Mouse (Mus musculus) lung, postnatal 0 days (tissue): ENCODE results near the gene Nup214. TPM values are rescaled to one million over a fixed set of nuclear protein-coding genes. Genes with fewer than 3 reads are reported as not detected.
"Not testable (repeated sequence)": the region's sequence is repeated elsewhere in the genome, so short reads cannot be mapped to it uniquely, and the experiment has no call there.

Experiments used
- ATAC-seq: fragments of 200-750 bp; cut with Nextera tagmentation; 2 replicates; pipeline ENCODE4 v1.8.0; 2017; ENCODE audit warnings: moderate library complexity
- DNase-seq: peaks from one replicate; pipeline ENCODE4 v3.0.0-alpha.2; 2016; ENCODE audit warnings: low spot score
- H3K27ac ChIP-seq: fragments of 300-500 bp; sonication (generic); 2 replicates; pipeline ENCODE4 v1.5.1; 2014; ENCODE audit warnings: antibody characterized with exemption, mild to moderate bottlenecking, low read length, mixed read lengths
- H3K27me3 ChIP-seq: fragments of 300-500 bp; sonication (generic); replicated peaks from 2 replicates; pipeline ENCODE4 v1.6.1; 2014; ENCODE audit warnings: low read length, mixed read lengths; ENCODE audit not compliant: insufficient read depth
- H3K36me3 ChIP-seq: fragments of 300-500 bp; sonication (generic); 2 replicates; pipeline ENCODE4 v1.6.1; 2014; ENCODE audit warnings: low read length, mixed read lengths; ENCODE audit not compliant: insufficient read depth
- H3K4me1 ChIP-seq: fragments of 300-500 bp; sonication (generic); 2 replicates; pipeline ENCODE4 v1.6.1; 2014; ENCODE audit warnings: antibody characterized with exemption, low read depth, low read length, mixed read lengths; ENCODE audit not compliant: insufficient read depth
- H3K4me2 ChIP-seq: fragments of 300-500 bp; sonication (generic); replicated peaks from 2 replicates; pipeline ENCODE4 v1.6.1; 2014; ENCODE audit warnings: low read depth, mild to moderate bottlenecking, low read length, moderate library complexity, mixed read lengths
- H3K4me3 ChIP-seq: fragments of 300-500 bp; sonication (generic); 2 replicates; pipeline ENCODE4 v1.5.1; 2014; ENCODE audit warnings: low read depth, low read length
- H3K9ac ChIP-seq: fragments of 300-500 bp; sonication (generic); replicated peaks from 2 replicates; pipeline ENCODE4 v1.6.1; 2014; ENCODE audit warnings: low read depth, mild to moderate bottlenecking
- H3K9me3 ChIP-seq: fragments of 300-500 bp; sonication (generic); 2 replicates; pipeline ENCODE4 v1.6.1; 2016; ENCODE audit warnings: low read length, mixed read lengths
- CTCF ChIP-seq: IDR thresholded peaks from 2 replicates; pipeline ENCODE4 v1.5.1; 2016; ENCODE audit warnings: antibody characterized with exemption, mild to moderate bottlenecking
- EP300 ChIP-seq: IDR thresholded peaks from 2 replicates; pipeline ENCODE4 v1.6.1; 2016; ENCODE audit warnings: antibody characterized with exemption, mild to moderate bottlenecking, control low read depth
- WGBS: fragments of 180-500 bp; shearing (Covaris S2); extraction: QIAGEN DNeasy Blood & Tissue Kit; methylation state at CpG from one replicate; pipeline ENCODE4 v1.1.7; 2014; 5-methylcytosine and 5-hydroxymethylcytosine counted together
- polyA plus RNA-seq: library from polyadenylated mRNA; unstranded; fragments of >200 nt; fragmentation: Nextera tagmentation; extraction: Ambion mirVana; gene quantifications from 2 replicates; pipeline ENCODE4 v1.2.1, GENCODE M21; 2015

The Nup214 gene
- polyA plus RNA-seq, 1 experiment from 2014 or later, result 57.1 TPM

DNA sequence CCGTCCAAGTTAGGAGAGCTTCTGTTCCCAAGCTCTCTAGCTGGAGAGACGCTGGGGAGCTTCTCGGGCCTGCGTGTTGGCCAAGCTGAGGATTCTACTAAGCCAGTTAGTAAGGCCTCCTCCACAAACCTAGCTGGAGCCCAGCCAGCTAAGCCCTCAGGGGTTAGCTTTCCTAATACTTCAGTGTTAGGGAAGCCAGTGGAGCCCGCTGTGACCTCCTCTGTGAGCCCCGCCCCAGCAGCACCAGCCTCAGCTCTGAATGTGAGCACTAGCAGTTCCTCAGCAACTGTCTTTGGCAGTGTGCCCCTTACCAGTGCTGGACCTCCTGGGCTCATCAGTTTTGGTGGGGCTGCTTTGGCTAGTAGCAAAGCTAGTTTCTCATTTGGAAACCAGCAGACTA, 59.2 kb downstream of the Nup214 start:
- Histone ChIP-seq H3K27me3 (no peaks in the 10 kb centered on the region), H3K9me3 (no peaks in the 10 kb centered on the region), H3K27ac (no peak overlapping the region), H3K9ac (no peak overlapping the region), H3K4me3 (no peak overlapping the region), H3K4me1 (no peaks in the 10 kb centered on the region), H3K36me3 (peaks cover 15% of the 10 kb centered on the region; the same call in 1 of the 2 replicates), H3K4me2 (no peak overlapping the region)
- TF ChIP-seq EP300 (no peak), CTCF (no peak)
- WGBS, result 91% methylated on average over 6 of the region's 6 CpGs
- no peak for DNase-seq
- ATAC-seq, result no peak

DNA sequence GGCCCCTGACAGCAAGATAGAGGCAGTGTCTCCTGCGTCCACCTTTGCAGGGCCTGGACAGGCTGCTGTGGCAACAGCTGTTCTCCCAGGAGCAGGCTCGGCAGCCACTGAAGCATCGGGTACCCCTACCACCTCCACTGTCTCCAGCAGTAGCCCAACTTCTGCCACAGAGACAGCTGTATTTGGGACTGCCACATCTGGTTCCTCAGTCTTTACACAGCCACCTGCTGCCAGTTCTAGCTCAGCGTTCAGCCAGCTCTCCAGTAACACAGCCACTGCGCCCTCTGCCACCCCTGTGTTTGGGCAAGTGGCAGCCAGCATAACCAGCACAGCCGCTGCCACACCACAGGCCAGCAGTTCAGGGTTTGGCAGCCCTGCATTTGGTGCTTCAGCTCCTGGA, 60.0 kb downstream of the Nup214 start:
- Histone ChIP-seq H3K9me3 (no peaks in the 10 kb centered on the region), H3K36me3 (peaks cover 15% of the 10 kb centered on the region; the same call in 1 of the 2 replicates), H3K27ac (no peak overlapping the region), H3K4me3 (no peak overlapping the region), H3K9ac (no peak overlapping the region), H3K27me3 (no peaks in the 10 kb centered on the region), H3K4me2 (no peak overlapping the region), H3K4me1 (no peaks in the 10 kb centered on the region)
- no peak for DNase-seq
- ATAC-seq, result no peak
- 94% methylated on average over 6 of the region's 6 CpGs for WGBS
- TF ChIP-seq CTCF (no peak), EP300 (no peak)

DNA sequence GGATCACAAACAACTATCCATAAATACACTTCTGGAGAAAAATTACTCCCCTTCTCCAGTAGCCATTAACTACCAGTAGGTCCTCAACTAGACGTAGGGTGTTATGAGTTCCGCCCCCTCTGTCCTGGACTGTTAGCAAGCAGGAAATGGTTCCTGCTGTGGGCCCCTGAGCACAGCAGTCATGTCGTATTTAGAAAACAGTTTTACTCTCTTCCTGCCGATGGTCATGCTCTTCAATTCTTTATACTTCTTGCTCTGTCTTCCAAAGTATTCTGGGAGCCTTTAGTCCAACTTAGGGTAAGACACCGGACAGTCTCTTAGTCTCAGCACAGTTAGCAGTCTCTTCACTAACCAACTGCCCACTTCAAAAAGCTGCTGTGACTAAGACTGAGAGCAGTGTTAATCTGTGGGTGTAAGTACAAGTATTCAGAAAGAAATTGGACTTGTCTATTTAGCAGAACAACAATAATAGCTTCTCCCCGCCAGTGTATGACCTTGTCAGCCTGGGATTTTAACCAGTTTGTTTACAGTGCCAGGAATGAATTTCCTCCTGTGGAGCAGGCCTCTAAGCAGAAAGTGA, 63.1 kb downstream of the Nup214 start:
- 56% methylated on average over 6 of the region's 6 CpGs for WGBS
- TF ChIP-seq EP300 (no peak), CTCF (no peak)

DNA sequence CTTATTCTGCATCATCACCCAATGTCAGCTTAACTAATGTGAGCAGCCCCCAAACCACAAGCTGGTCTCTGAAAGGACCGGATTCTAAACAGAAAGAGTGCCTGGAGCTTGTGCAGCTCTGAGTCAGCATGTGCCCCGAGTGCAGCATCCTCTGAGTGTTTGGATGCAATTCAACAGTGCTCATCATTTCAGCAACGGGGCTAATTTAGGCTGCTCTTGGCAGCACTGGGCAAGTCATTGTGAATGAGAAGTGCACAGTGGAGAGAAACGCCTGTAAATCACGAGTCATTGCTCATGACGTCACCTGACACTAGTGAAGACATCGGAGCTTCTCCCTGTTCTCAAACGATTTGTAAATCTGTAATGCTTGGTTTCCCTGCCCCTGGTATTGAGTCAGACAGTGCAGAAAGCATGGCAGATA, 64.4 kb downstream of the Nup214 start:
- no peak for DNase-seq
- no peak for ATAC-seq
- H3K27ac ChIP-seq, result no peak overlapping the region
- no peak overlapping the region for H3K4me2 ChIP-seq
- H3K36me3 ChIP-seq, result peaks cover 18% of the 10 kb centered on the region
- H3K27me3 ChIP-seq, result no peaks in the 10 kb centered on the region
- 79% methylated on average over 8 of the region's 8 CpGs for WGBS
- TF ChIP-seq CTCF (no peak), EP300 (no peak)
- H3K9ac ChIP-seq, result no peak overlapping the region
- H3K4me1 ChIP-seq, result no peaks in the 10 kb centered on the region
- no peaks in the 10 kb centered on the region for H3K9me3 ChIP-seq
- no peak overlapping the region for H3K4me3 ChIP-seq

More for the DNA sequence above, 63.1 kb downstream of the Nup214 start:
- ATAC-seq (no peak), DNase-seq (no peak)
- Histone ChIP-seq H3K36me3 (peaks cover 22% of the 10 kb centered on the region), H3K9ac (0 out of 2 replicates have a peak overlapping the region, but pooled peaks have one; percentile 2), H3K27ac (peak overlapping the region; percentile 45), H3K9me3 (no peaks in the 10 kb centered on the region), H3K4me1 (no peaks in the 10 kb centered on the region), H3K4me2 (no peak overlapping the region), H3K27me3 (no peaks in the 10 kb centered on the region), H3K4me3 (no peak overlapping the region)

DNA sequence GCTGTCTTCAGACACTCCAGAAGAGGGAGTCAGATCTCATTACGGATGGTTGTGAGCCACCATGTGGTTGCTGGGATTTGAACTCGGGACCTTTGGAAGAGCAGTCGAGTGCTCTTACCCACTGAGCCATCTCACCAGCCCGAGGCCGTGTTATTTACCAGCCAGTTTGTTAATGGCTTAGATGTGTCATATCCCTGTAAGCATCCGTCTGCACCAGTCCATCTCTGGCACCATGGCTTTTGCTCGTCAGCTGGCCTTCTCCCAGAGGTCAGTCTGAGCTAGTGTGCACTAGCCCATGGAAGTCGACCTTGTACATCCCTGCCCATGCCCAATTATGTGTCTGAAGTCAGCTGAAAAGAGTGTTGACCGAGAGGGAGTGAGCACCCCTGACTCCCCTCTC, 66.4 kb downstream of the Nup214 start:
- not testable (repeated sequence) for ATAC-seq, H3K4me3 ChIP-seq, H3K4me1 ChIP-seq, H3K4me2 ChIP-seq, H3K9me3 ChIP-seq, H3K9ac ChIP-seq, H3K27me3 ChIP-seq, H3K27ac ChIP-seq, DNase-seq
- 88% methylated on average over 9 of the region's 9 CpGs for WGBS
- H3K36me3 ChIP-seq, result peaks cover 29% of the 10 kb centered on the region

DNA sequence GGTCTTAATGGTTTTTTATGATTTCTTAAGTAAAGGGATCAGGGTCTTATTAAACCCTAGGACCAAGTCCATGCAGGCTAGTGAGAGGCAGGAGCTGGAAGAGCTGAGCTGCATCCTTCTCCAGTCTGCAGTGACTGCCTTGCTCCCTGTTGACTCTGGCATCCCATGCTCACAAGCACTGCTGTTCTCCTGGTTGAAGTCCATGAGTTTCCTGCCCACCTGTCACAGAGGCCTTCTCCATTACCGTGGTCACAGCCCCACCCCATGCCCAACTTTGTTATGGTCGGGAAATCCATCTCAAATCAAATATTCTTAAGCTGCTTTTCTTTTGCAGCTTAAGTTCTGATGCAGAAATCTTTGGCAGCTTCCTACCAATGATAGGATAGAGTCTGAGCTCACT, 66.9 kb downstream of the Nup214 start:
- Histone ChIP-seq H3K9me3 (no peaks in the 10 kb centered on the region), H3K4me1 (no peaks in the 10 kb centered on the region), H3K36me3 (peaks cover 34% of the 10 kb centered on the region), H3K4me3 (no peak overlapping the region), H3K27me3 (no peaks in the 10 kb centered on the region), H3K4me2 (no peak overlapping the region), H3K27ac (no peak overlapping the region), H3K9ac (no peak overlapping the region)
- WGBS, result 97% methylated on average over 2 of the region's 2 CpGs
- no peak for TF ChIP-seq CTCF
- no peak for TF ChIP-seq EP300
- ATAC-seq (no peak), DNase-seq (no peak)

DNA sequence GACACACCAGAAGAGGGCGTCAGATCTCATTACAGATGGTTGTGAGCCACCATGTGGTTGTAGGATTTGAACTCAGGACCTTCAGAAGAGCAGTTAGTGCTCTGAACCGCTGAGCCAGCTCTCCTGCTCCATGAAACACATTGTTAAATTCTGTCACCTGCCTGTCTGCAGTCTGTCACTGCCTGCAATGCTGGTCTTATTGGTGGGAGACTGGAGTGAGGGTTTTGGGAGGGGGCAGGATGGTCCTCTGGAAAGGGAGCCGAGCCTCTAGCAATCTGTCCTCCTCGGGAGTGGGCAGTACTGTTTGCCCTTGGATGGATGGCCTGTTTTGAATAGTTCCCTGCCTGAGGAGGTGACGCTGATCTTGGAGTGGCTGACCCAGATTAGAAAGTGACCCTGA, 69.6 kb downstream of the Nup214 start:
- no peak for TF ChIP-seq EP300
- TF ChIP-seq CTCF, result no peak
- Histone ChIP-seq H3K9me3 (no peaks in the 10 kb centered on the region), H3K4me3 (no peak overlapping the region), H3K9ac (no peak overlapping the region), H3K4me2 (no peak overlapping the region), H3K27ac (no peak overlapping the region), H3K36me3 (peaks cover 44% of the 10 kb centered on the region), H3K27me3 (no peaks in the 10 kb centered on the region), H3K4me1 (no peaks in the 10 kb centered on the region)
- WGBS, result 64% methylated on average over 5 of the region's 5 CpGs
- ATAC-seq (no peak), DNase-seq (no peak)
